Mouse (Mus musculus) liver, postnatal 0 days (tissue): ENCODE measurements around the gene Mfap3l.

Source experiments
- CTCF ChIP-seq: sonication (generic); IDR thresholded peaks from 2 replicates; pipeline ENCODE4 v1.5.1; 2016; ENCODE audit warnings: antibody characterized with exemption, low read depth
- EP300 ChIP-seq: IDR thresholded peaks from 2 replicates; pipeline ENCODE4 v1.6.1; 2016; ENCODE audit warnings: antibody characterized with exemption, low read depth, mild to moderate bottlenecking

DNA sequence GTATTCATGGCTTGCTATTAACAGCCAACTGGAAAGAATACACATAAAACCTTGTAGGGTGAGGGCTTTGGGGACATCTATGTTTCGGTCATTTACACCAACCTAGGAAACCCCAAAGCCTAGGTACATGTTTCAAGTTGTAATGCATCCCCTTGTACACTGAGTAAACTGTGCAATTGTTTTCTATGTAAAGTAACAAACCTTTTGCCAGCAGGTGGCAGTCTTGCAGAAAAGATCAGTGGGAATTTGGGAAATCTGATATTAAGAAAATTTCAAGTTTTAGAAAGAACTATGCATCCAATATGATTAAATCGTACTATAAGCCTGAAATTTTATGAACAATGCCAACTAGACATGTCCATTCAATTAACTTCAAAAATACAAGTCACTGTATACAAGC lies 15.7 kb upstream of the Mfap3l start:
- TF ChIP-seq EP300: no peak
- TF ChIP-seq CTCF: peak; percentile 62
